21 mouse cellular contexts compared by ENCODE assay signal in the genomic region with DNA sequence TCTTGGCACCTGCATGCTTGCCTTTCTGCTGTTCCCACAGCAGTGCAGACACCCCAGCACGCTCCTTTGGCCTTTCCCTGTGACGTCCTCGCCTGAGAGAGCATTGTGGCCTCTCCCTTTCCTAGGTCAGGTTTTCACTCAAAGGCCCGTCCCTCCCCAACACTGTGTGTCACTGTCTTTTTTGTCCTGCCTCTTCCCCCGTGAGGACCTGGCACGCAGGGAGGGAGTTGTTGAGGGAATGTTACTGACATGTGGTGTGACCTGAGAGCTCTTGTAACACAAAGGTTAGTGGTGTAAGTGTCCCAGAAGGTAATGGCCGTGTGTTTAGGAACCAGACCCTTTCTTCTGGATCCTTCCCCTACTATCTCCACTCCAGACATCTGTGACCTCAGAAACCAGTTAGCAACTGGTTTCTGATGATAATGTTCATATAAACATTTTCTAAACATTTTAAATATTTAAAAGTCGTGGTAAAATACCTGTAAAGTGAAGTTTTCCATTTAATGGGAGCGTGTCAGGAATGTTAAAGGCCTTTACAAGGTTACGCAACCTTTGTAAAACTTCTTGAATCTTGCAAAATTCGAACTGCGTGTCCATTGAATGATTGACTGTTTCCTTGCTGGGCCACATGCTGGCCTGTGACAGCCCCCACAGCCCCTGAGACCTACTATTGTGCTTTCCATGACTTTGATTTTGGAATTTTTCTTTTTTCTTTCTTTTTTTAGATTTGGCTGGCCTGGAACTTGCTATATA.
"Had no signal": no experiment of that assay in that cellular context is flagged by ENCODE, and none has a peak within 500 bp of the region (broad histone marks: within the 10 kb centered on the region; RNA-seq: fewer than 3 reads in every experiment).

No protein-coding gene starts in this region.

- H3K4me3 ChIP-seq: intestine, embryonic 15.5 days; limb, embryonic 13.5 days; liver, embryonic 15.5 days; midbrain, embryonic 12.5 days; midbrain, embryonic 15.5 days; neural tube, embryonic 12.5 days; neural tube, embryonic 15.5 days; stomach, embryonic 15.5 days had no signal

- H3K4me1 ChIP-seq: intestine, embryonic 15.5 days; limb, embryonic 13.5 days; midbrain, embryonic 12.5 days; midbrain, embryonic 15.5 days; neural tube, embryonic 12.5 days; neural tube, embryonic 15.5 days; stomach, embryonic 15.5 days had no signal

- H3K27ac ChIP-seq: intestine, embryonic 15.5 days; limb, embryonic 13.5 days; midbrain, embryonic 12.5 days; midbrain, embryonic 15.5 days; neural tube, embryonic 12.5 days; neural tube, embryonic 15.5 days; stomach, embryonic 15.5 days had no signal

- DNase-seq: kidney, adult 11 months; kidney, adult 8-10 months; kidney, postnatal 14 days; kidney, postnatal 4 days; left cerebral cortex, postnatal 4 days; liver; lung, adult 2 months; retina, postnatal 1 day; right cerebral cortex, postnatal 25 days; spleen, adult 18-20 months; thymus, adult 18-20 months; thymus, postnatal 14 days; thymus, postnatal 4 days had no signal

- H3K9ac ChIP-seq: intestine, embryonic 15.5 days; limb, embryonic 13.5 days; liver, embryonic 15.5 days; midbrain, embryonic 12.5 days; midbrain, embryonic 15.5 days; neural tube, embryonic 12.5 days; neural tube, embryonic 15.5 days; stomach, embryonic 15.5 days had no signal

- H3K9me3 ChIP-seq: intestine, embryonic 15.5 days; limb, embryonic 13.5 days; liver, embryonic 15.5 days; midbrain, embryonic 12.5 days; midbrain, embryonic 15.5 days; neural tube, embryonic 12.5 days; neural tube, embryonic 15.5 days; stomach, embryonic 15.5 days had no signal

- H3K4me2 ChIP-seq: intestine, embryonic 15.5 days; limb, embryonic 13.5 days; liver, embryonic 15.5 days; midbrain, embryonic 12.5 days; midbrain, embryonic 15.5 days; neural tube, embryonic 12.5 days; neural tube, embryonic 15.5 days; stomach, embryonic 15.5 days had no signal

- ATAC-seq: intestine, embryonic 15.5 days; midbrain, embryonic 15.5 days had no signal

- H3K27me3 ChIP-seq: intestine, embryonic 15.5 days; limb, embryonic 13.5 days; liver, embryonic 15.5 days; midbrain, embryonic 12.5 days; midbrain, embryonic 15.5 days; neural tube, embryonic 12.5 days; neural tube, embryonic 15.5 days; stomach, embryonic 15.5 days had no signal

- H3K36me3 ChIP-seq: intestine, embryonic 15.5 days; limb, embryonic 13.5 days; liver, embryonic 15.5 days; midbrain, embryonic 12.5 days; midbrain, embryonic 15.5 days; neural tube, embryonic 12.5 days; neural tube, embryonic 15.5 days; stomach, embryonic 15.5 days had no signal
